Mouse (Mus musculus) heart, adult 11 months (tissue): Measurements from ENCODE around the gene Fam83g.
A peak's percentile ranks its signal among the peaks of the same experiment; 100 is the strongest.

Experiments
- DNase-seq: peaks from one replicate; pipeline ENCODE4 v3.0.0; 2022

The Fam83g gene

GRCm38 (mm10) chr11:61652686-61653447 is 31.0 kb upstream of the Fam83g start, which contains the start of gene Grap:
TSS of gene Grap (plus strand) at chr11:61653265.
- peak; percentile 98 for DNase-seq

GRCm38 (mm10) chr11:61653568-61653967 is 30.3 kb upstream of the Fam83g start:
- DNase-seq = no peak

GRCm38 (mm10) chr11:61654786-61655311 is 29.0 kb upstream of the Fam83g start:
- DNase-seq = no peak

GRCm38 (mm10) chr11:61655649-61656048 is 28.2 kb upstream of the Fam83g start:
- DNase-seq = no peak

- DNase-seq = no peak
Measured at GRCm38 (mm10) chr11:61656148-61656850, 27.6 kb upstream of the Fam83g start.

GRCm38 (mm10) chr11:61657432-61657831 is 26.5 kb upstream of the Fam83g start:
- no peak for DNase-seq

- no peak for DNase-seq
Measured at GRCm38 (mm10) chr11:61658360-61658922, 25.4 kb upstream of the Fam83g start.

- peak; percentile 97 for DNase-seq
Measured at GRCm38 (mm10) chr11:61659011-61659858, 24.7 kb upstream of the Fam83g start.

GRCm38 (mm10) chr11:61660001-61660400 is 23.9 kb upstream of the Fam83g start:
- DNase-seq = no peak

- DNase-seq = no peak
Measured at GRCm38 (mm10) chr11:61660806-61661392, 23.0 kb upstream of the Fam83g start.

GRCm38 (mm10) chr11:61662189-61662588 is 21.7 kb upstream of the Fam83g start:
- no peak for DNase-seq

GRCm38 (mm10) chr11:61665401-61665800 is 18.5 kb upstream of the Fam83g start:
- DNase-seq = no peak

- peak; percentile 92 for DNase-seq
Measured at GRCm38 (mm10) chr11:61665991-61666799, 17.7 kb upstream of the Fam83g start.

GRCm38 (mm10) chr11:61667248-61667647 is 16.6 kb upstream of the Fam83g start:
- DNase-seq = no peak

GRCm38 (mm10) chr11:61667782-61668181 is 16.1 kb upstream of the Fam83g start:
- no peak for DNase-seq

- no peak for DNase-seq
Measured at GRCm38 (mm10) chr11:61669492-61670490, 14.1 kb upstream of the Fam83g start.

GRCm38 (mm10) chr11:61671781-61672383 is 12.0 kb upstream of the Fam83g start:
- DNase-seq = no peak

- DNase-seq = peak; percentile 92
Measured at GRCm38 (mm10) chr11:61673686-61674085, 10.2 kb upstream of the Fam83g start.

- DNase-seq = no peak
Measured at GRCm38 (mm10) chr11:61674151-61674838, 9.6 kb upstream of the Fam83g start.
